Mouse (Mus musculus) ovary, adult 2 months (tissue): ENCODE measurements around the gene Hoxd12. TPM values are rescaled to one million over a fixed set of nuclear protein-coding genes. Genes with fewer than 3 reads are reported as not detected.

Experiments used
- polyA plus RNA-seq: library from polyadenylated mRNA; depleted of rRNA; stranded (reverse); fragments of >200 nt; gene quantifications from 2 replicates; pipeline ENCODE4 v1.2.3, GENCODE M21; 2012; rRNA removed

Gene Hoxd12
- polyA plus RNA-seq, result not detected in 2 replicates

DNA sequence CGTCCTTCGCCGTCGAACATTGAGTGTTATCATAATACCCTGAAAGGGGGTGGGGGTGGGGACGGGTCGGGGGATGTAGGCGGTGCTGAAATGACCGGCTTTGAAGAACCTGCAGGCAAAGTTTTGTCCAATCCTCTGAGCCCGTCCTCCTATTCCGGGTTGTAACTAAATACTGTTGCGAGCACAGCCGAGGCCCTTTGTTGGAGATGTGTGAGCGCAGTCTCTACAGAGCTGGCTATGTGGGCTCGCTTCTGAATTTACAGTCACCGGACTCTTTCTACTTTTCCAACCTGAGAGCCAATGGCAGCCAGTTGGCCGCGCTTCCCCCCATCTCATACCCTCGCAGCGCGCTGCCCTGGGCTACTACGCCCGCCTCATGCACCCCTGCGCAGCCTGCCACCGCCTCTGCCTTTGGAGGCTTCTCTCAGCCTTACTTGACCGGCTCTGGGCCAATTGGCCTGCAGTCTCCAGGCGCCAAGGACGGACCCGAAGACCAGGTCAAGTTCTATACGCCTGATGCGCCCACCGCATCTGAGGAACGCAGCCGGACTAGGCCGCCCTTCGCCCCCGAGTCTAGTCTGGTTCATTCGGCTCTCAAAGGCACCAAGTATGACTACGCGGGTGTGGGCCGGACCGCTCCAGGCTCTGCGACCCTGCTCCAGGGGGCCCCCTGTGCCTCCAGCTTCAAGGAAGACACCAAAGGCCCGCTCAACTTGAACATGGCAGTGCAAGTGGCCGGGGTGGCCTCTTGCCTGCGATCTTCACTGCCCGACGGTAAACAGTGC, at the start of gene Hoxd12:
TSS of gene Hoxd12 (plus strand) at position 133 of the 785 bp plus-strand sequence.

DNA sequence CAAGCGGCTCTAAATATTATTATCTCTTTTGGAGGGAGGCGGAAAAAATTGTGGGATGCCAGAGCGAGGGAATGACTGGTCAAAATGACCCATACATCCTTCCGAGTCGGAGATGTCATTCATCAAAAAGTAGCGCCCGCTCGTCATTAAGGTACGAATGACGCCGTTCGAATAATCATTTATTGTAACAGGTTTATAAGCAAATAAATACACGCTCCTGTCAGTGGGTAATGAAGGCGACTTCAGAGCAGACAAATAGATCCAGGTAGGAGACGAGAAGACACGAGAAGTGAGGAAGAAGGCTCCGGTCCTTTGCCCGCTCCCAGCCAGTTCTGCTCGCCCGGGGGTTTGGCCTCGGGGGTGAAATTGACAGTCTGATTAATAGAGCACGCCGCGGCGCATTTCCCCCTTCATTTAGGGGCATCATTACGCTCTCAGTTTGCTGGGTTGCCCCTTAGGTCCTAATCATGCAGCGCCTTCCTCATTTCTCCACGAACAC, 15.3 kb upstream of the Hoxd12 start, which contains the start of gene Evx2:
TSS of gene Evx2 (minus strand) at position 51 of the 499 bp plus-strand sequence.

DNA sequence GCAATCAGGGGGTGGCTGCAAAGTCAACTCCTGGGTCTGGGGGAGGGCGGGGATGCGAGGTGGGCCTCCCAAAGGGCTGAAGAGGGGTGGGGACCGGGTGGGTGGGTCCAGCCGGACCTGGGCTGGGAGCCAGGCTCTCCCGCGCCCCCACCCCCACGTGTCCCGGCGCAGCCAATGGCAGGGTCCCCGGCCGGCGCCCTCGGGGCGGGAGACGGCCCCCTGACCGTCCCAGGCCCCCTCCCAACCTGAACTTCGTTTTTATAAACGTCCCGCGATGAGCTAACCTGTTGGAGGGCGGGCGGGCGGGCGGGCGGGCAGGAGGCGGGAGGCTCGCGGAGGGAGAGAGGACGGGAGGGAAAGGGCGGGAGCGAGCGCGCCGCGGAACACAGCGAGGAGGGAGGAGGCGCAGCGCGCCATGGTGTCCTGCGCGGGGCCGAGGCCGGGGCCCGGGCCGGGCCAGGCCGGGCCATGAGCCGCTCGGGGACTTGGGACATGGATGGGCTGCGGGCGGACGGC, 6.9 kb upstream of the Hoxd12 start, which contains the start of gene Hoxd13:
TSS of gene Hoxd13 (plus strand) at position 469 of the 516 bp plus-strand sequence.

DNA sequence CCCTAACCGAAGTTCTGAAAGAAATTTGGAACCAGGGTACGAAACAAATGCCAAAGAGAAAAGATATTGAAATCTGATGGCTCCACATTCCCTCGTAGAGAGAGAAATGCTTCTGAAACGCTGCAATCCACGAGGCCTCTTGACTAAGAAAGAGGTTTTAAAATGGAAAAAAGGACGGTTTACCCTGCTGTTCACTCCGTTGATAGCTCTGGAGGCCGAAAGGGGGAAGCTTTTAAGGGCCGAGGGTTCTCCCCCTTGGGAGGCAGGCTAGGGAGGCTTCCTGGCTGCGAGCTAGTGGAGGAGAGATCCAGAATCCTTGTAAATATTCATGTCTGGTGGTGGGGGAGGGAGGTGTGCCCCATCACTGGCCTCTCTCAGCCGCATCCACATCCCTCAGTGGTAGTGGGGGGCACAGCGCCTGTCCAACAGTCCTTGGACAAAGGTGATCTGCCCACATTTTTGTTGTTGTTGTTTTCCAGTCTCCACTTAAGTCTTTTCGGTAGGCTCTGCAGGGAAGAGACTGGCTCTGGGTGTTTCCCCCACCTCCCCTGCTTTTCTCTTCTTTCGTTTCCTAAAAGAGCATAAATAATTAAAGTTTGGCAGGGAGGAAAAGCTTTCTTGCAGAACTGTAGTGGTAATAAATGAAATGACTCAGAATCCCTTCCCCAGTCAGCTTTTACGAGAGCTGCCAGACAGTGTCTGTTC, 4.2 kb downstream of the Hoxd12 start, which contains the start of gene Hoxd11:
TSS of gene Hoxd11 (plus strand) at position 667 of the 705 bp plus-strand sequence.

DNA sequence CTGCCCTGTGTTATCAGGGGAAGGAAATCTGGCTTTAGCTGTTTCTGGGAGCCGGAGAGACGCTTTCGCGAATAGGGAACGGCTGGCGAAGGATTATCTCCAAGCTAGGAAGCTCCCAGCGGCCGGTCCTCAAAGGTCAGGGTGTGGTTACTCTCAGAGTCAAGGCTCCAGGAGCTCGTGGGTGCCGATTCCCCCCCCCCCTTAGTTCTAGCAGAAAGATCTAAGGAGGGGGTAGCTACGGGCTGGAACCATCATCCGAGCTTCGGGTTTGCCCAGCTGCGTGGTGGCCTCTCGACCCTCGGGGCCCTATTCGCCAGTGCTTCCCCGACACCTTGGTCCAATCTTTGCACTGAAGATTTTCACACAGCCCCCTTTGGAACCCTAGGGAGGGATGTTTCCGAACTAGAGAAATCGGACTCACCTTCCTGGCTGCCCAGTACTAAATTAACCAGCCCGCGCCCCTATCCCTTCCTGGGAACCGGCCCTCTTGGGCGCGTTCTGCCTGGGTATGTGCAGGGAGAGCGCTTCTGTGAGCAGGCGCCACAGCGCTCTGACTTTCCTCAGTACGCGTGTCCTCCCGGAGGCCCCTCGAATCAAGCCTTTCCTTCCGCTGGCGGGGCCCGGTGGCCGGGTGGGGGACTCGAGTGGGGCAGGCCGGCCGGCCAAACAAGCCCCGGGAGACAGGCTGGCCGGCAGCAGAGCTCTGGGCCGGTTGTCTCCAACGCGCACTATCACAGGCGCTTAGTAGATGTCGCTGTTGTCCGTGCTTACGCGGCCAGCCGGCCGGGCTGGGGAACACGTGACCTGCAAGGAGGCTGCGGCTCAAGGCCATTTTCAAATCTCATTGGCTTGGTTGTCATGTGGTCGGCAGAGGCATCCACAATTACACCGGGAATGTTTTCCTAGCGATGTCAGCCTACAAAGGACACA, 16.5 kb downstream of the Hoxd12 start, which contains the start of gene Hoxd10:
TSS of gene Hoxd10 (plus strand) at position 903 of the 930 bp plus-strand sequence.

DNA sequence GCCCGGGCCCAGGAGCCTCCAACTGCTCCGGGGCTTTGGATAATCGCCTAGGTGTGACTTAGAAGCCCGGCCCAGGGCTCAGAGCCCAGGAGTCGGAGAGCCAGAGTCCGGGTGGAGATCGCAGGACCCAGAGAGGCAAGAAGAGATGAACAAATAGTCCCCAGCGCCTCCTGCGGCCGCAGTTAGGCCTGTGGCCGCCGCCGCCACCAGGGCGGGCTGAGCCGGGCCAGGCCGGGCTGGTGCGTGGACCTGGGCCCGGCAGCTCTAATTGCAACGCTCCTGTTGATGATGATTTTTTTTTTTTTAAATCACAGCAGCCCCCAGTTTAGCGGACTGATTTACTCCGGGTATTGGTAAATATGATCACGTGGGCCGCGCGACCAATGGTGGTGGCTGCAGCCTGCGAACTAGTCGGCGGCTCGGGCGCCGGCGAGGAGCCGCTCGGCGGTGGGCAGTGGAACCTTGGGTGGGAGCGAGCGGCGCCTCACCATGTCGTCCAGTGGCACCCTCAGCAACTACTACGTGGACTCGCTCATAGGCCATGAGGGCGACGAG, 22.8 kb downstream of the Hoxd12 start, which contains the start of gene Hoxd9:
TSS of gene Hoxd9 (plus strand) at position 161 of the 555 bp plus-strand sequence.

DNA sequence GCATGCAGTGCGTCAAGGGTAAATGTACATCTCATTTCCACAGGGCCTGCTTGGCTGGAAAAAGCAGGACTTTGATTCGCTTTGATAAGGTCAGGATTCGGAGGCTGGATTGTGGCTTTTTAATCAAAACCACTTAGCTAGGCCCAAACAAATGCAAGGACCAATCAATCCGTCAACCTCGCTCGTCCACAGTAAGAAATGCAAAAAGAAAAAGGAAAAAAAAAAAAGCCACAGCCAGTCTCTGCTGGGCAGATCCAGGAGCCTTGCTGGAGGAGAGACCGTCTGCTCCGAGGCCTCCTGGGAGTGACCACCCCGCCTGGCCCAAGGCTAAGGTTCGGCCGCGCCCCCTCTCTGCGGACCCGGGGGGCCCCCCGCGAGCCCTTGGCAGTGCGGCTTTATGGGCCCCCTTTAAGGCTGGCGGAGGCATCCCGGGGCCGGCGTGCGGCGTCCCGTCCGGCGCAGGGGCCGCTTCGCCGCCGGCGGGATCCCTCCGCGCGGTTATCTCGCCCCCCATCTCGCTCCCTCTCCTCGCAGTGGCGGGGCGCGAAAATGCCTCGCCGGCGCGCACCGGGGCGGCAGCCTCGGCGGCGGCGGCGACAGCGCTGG, 29.7 kb downstream of the Hoxd12 start, which contains the start of gene Hoxd8:
TSS of gene Hoxd8 (plus strand) at position 223 of the 606 bp plus-strand sequence.

DNA sequence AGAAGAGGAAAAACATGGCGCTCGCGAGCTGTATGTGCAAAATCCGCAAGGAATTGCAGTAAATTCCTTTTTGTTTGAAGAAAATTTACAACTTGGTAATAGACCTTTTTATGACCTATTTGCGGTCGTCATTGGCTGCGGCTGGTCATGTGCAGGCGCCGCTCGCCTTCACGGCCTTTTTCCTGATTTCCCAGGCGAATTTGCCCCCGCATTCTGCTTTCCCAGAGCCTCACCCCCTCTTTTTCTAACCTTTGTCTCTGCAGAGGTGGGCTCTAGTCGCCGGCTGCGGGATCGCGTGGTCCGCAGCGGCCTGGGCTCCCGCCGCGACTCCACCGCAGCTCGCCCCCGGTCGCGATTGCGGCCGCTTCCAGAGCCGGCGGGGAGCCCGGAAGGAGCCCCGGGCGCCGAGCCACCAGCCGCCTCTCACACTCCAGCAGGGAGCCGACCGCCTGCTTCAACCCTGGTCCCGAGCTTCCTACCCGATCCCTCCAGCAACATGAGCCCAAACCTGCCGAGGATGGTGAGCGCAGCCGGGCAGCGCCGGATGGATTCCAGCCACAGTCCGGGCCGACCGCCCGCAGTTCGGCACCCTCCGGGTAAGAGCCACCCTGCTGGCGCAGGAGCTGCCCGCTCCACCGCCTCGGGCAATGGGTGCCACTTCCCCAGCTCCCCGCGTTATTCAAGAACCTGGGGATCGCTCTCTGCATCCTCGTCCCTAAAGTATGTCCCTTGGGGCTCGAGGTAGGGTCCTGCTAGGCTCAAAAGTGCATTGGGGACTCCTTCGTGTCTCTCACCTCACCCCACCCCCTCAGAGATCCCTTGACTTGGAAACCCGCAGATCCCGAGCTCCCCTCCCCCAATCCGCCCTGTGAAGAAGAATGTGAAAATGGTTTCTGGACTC, 37.2 kb downstream of the Hoxd12 start, which contains the start of the genes Hoxd3 and Hoxd4:
TSS of gene Hoxd3 (plus strand) at position 207 of the 901 bp plus-strand sequence.
TSS of gene Hoxd4 (plus strand) at position 209 of the 901 bp plus-strand sequence.

DNA sequence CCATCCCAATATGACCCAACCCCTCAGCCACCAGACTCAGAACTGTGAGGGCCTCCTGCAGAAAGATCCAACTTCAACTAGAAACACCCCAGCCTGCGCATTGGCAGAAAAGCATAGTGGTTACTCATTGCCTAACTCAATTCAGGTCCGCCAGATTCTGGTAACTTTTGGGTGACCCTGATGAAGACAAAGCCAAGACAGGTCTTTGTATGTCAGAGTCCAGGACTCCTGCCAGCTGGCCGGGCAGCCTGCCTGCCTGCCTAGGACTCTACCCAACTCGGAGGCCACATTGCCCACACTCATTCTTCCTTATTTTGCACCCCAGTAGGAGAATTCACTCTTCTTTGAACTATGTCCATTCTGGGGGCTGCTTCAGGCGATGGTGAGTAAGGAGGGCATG, 51.7 kb downstream of the Hoxd12 start, which contains the start of gene Gm28230:
TSS of gene Gm28230 (plus strand) at position 178 of the 400 bp plus-strand sequence.

Other genes with a start within 250 kb of the Hoxd12 start
- 3.1 and 4.2 TPM in 2 replicates for gene Lnpk, start 95.6 kb upstream of the Hoxd12 start, polyA plus RNA-seq
- gene Evx2, start 15.5 kb upstream of the Hoxd12 start, polyA plus RNA-seq, result 0.09 TPM in 1 of 2 replicates, not detected in the other
- not detected in 2 replicates for gene Hoxd13, start 6.7 kb upstream of the Hoxd12 start, polyA plus RNA-seq
- 5.3 and 8.9 TPM in 2 replicates for gene Hoxd11, start 4.5 kb downstream of the Hoxd12 start, polyA plus RNA-seq
- 2.6 and 4.0 TPM in 2 replicates for gene Hoxd10, start 16.9 kb downstream of the Hoxd12 start, polyA plus RNA-seq
- gene Hoxd9, start 22.7 kb downstream of the Hoxd12 start, polyA plus RNA-seq, result 36.3 and 61.8 TPM in 2 replicates
- 53.7 and 57.4 TPM in 2 replicates for gene Hoxd8, start 29.6 kb downstream of the Hoxd12 start, polyA plus RNA-seq
- gene Hoxd3, start 36.9 kb downstream of the Hoxd12 start, polyA plus RNA-seq, result 33.7 and 35.8 TPM in 2 replicates
- gene Hoxd4, start 36.9 kb downstream of the Hoxd12 start, polyA plus RNA-seq, result 64.9 and 92.3 TPM in 2 replicates
- 5.1 and 7.9 TPM in 2 replicates for gene Gm28230, start 51.7 kb downstream of the Hoxd12 start, polyA plus RNA-seq
- not detected in 2 replicates for gene Hoxd1, start 88.0 kb downstream of the Hoxd12 start, polyA plus RNA-seq
- gene Mtx2, start 150.8 kb downstream of the Hoxd12 start, polyA plus RNA-seq, result 58.5 and 107 TPM in 2 replicates